Mouse (Mus musculus) urinary bladder, postnatal 36 days (tissue): ENCODE results near the gene 3110009E18Rik.

Experiments used
- DNase-seq, 2 experiments: peaks; one replicate each; pipeline ENCODE4 v3.0.0; 2022; ENCODE audit warnings: low spot score in 2 of 2, mixed read lengths in 1 of 2

The 3110009E18Rik gene

GRCm38 (mm10) chr1:120195947-120196346 lies 75.0 kb downstream of the 3110009E18Rik start:
- DNase-seq: no peak

- DNase-seq: no peak
Measured at GRCm38 (mm10) chr1:120196724-120197123, 75.7 kb downstream of the 3110009E18Rik start.

- peak; percentile 65 to 74 for DNase-seq
Measured at GRCm38 (mm10) chr1:120197189-120197588, 76.2 kb downstream of the 3110009E18Rik start.

- no peak for DNase-seq
Measured at GRCm38 (mm10) chr1:120198151-120198550, 77.2 kb downstream of the 3110009E18Rik start.

GRCm38 (mm10) chr1:120198942-120199341 lies 78.0 kb downstream of the 3110009E18Rik start:
- DNase-seq: no peak

- DNase-seq: no peak
Measured at GRCm38 (mm10) chr1:120202542-120202941, 81.6 kb downstream of the 3110009E18Rik start.

GRCm38 (mm10) chr1:120203836-120204235 lies 82.8 kb downstream of the 3110009E18Rik start:
- DNase-seq: no peak

- DNase-seq: no peak
Measured at GRCm38 (mm10) chr1:120204834-120205233, 83.8 kb downstream of the 3110009E18Rik start.

- DNase-seq: peak in 1 of 2 experiments; percentile 18
Measured at GRCm38 (mm10) chr1:120207568-120207967, 86.6 kb downstream of the 3110009E18Rik start.

- DNase-seq: no peak
Measured at GRCm38 (mm10) chr1:120208502-120209230, 87.7 kb downstream of the 3110009E18Rik start.

- no peak for DNase-seq
Measured at GRCm38 (mm10) chr1:120220841-120221240, 99.9 kb downstream of the 3110009E18Rik start.

GRCm38 (mm10) chr1:120221285-120221684 lies 100.3 kb downstream of the 3110009E18Rik start:
- no peak for DNase-seq

- no peak for DNase-seq
Measured at GRCm38 (mm10) chr1:120223613-120224012, 102.6 kb downstream of the 3110009E18Rik start.

- peak in 1 of 2 experiments; percentile 29 for DNase-seq
Measured at GRCm38 (mm10) chr1:120229723-120230471, 108.9 kb downstream of the 3110009E18Rik start.

- DNase-seq: peak in 1 of 2 experiments; percentile 29
Measured at GRCm38 (mm10) chr1:120231334-120231733, 110.3 kb downstream of the 3110009E18Rik start.

GRCm38 (mm10) chr1:120232170-120232569 lies 111.2 kb downstream of the 3110009E18Rik start:
- DNase-seq: no peak

GRCm38 (mm10) chr1:120235631-120236215 lies 114.7 kb downstream of the 3110009E18Rik start:
- DNase-seq: no peak

- DNase-seq: no peak
Measured at GRCm38 (mm10) chr1:120236424-120236823, 115.4 kb downstream of the 3110009E18Rik start.

- DNase-seq: no peak
Measured at GRCm38 (mm10) chr1:120237068-120237467, 116.1 kb downstream of the 3110009E18Rik start.
